Mouse (Mus musculus) right cerebral cortex, postnatal 10 days (tissue): ENCODE measurements around the gene Eif2ak4.

Experiments used
- DNase-seq, 2 experiments: peaks; one replicate each; pipeline ENCODE4 v3.0.0; 2021; ENCODE audit warnings: low spot score in 2 of 2

Gene Eif2ak4

DNA sequence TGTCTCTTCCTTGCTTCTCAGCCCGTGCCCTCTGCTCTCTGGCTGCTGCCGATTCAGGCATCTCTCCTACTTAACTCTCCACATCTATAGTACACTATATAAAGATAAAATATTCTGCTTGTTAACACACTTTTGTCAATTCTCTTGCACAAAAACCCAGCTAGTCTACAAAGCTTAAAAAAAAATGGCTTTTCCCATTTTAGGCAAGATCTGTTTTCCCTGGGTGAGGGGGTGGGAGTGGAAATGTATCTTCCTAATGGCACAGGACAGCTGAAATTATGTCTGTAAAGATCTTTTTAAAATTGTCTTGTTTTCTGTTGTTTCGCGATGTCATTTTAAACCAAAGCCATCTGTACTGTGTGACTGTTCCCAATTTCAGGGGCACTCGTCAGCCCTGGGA, 75.1 kb downstream of the Eif2ak4 start:
- no peak for DNase-seq

GRCm38 (mm10) chr2:118464450-118464849, 76.0 kb downstream of the Eif2ak4 start:
- no peak for DNase-seq

- no peak for DNase-seq
These were observed 77.5 kb downstream of the Eif2ak4 start for GRCm38 (mm10) chr2:118465894-118466293.

GRCm38 (mm10) chr2:118466601-118467000, 78.2 kb downstream of the Eif2ak4 start:
- no peak for DNase-seq

- no peak for DNase-seq
These were observed 79.9 kb downstream of the Eif2ak4 start for GRCm38 (mm10) chr2:118468354-118468753.

DNA sequence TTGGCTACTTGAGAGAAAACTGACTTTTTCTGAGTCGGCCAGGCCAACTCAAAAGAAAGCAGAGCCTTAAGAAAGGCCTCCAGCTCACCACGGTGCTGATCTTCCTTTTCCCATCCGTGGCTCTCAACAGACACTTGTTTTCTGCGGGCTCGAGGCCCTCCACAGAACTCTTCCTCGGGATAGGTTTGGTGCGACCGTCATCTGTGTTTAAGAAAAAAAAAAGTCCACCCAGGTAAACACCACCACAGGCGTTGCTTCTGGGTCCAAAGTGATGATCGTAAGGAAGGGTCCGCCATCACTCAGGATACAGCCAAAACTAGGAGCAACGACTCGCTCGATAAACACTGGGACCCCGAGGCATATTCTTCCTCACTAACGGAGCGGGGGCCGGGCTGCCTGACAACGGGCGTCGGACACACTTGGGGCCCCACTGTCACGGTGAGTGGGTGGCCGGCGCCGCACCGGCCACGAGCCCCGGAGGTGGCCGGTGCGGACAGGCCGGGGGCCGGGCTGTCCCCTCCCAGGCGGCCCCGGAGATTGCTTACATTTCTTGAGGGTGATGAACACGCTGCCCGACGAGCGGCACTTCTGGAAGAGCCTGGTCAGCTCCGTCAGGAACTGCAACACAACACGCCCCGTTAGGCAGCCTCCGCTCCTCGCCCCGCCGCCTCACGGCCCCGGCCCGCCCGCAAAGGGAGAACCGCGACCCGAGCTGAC, 90.6 kb downstream of the Eif2ak4 start:
- DNase-seq, result no peak

GRCm38 (mm10) chr2:118479550-118479909, 91.1 kb downstream of the Eif2ak4 start, which contains the start of gene Srp14:
TSS of gene Srp14 (minus strand) at chr2:118479711.
- peak; percentile 95 to 96 for DNase-seq

DNA sequence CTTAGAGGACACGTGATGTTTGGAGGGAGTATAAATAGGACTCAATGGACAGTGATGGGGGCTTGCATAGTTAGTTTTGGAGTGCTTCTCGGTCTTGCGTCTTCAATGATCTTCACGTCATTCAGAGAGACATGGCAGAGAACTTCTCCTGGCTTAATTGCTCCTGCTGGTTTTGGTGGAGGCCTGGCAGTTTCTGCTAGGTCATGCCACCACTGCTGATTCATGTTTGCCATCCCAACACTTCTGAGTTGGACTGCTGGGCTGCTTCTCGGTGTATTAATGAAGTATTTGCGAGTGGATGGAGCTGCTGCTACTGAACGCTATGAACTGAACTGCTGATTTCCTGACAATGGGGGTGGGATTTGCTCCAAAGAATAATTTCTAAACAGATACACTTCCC, 92.5 kb downstream of the Eif2ak4 start:
- no peak for DNase-seq

- no peak for DNase-seq
These were observed 94.6 kb downstream of the Eif2ak4 start for GRCm38 (mm10) chr2:118483032-118483431.

DNA sequence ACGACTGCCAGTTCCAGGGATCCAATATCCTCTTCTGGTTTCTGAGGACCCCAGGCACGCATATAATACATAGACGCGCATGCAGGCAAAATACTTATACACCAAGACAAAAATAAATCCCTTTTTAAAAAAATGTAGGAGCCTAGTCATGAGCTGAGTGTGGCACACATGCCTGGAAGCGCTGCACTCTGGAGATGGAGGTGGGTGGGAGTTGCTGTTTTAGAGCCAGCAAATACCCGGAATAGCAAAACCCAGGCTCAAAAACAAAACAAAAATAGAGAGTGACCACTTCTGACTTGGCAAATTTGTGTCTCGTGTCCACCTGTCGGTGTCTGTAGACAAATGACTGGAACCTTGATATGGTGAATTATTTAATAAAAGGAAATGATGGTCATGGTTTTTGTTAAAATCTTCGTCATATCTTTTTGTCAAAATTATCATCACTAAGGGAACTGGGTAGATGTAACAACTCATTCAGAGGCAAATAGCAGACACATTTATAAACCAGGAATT, 96.0 kb downstream of the Eif2ak4 start:
- peak in 1 of 2 experiments; percentile 38 for DNase-seq

DNA sequence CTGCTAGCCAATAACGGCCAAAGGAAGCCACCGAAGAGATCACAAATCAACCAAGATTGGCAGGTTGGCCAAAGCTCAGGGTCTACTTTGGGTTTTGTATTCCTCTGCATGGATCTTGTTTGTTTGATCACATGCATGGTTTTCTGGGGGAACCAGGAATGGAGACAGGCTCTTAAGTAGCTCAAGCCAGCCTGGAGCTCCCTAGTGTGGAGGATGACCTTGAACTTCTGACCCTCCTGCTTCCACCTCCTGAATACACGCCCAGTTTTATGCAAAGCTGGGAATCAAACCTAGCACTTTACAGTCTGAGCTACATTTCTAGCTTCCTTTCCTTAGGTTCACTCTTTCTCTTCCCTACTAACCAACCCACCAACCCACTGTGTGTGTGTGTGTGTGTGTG, 97.0 kb downstream of the Eif2ak4 start:
- no peak for DNase-seq

DNA sequence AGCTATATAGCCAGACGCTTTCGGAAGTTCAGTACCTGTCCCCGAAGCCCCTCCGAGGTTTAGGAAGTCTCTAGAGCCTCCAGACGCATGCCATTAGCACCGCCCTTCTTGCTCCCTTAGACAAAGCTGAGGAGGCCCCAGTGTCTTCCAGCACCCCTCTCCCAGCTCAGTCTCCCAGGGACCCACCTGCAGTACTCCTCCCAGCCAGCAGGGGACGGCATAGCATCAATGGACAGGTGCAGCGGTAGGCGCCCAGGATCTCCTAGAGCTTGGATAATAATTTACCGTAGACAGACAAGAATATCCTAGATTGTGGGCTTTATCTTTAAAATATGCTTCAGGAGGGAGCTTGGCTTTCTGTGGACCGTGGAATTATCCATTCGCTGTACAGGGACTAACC, 98.5 kb downstream of the Eif2ak4 start:
- DNase-seq, result peak; percentile 63 to 80

DNA sequence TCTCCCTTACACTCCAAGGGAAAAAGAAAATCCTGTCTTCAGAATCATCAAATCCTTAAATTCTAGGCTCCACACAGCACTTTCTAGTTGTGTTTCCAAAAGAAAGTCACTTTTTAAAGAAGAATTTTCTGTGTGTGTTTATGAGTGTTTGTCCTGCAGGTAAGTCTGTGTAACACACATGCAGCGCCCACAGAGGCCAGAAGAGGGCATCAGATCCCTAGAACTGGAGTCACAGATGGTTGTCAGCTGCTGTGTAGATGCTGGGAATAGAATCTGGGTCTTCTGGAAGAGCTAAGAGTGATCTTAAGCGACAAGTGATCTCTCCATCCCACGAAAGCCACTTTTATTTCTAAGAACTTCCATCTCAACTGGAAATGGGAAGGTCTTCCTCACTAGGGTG, 99.4 kb downstream of the Eif2ak4 start:
- DNase-seq, result no peak

- DNase-seq, result peak; percentile 63 to 64
These were observed 102.0 kb downstream of the Eif2ak4 start for GRCm38 (mm10) chr2:118490241-118491091.

DNA sequence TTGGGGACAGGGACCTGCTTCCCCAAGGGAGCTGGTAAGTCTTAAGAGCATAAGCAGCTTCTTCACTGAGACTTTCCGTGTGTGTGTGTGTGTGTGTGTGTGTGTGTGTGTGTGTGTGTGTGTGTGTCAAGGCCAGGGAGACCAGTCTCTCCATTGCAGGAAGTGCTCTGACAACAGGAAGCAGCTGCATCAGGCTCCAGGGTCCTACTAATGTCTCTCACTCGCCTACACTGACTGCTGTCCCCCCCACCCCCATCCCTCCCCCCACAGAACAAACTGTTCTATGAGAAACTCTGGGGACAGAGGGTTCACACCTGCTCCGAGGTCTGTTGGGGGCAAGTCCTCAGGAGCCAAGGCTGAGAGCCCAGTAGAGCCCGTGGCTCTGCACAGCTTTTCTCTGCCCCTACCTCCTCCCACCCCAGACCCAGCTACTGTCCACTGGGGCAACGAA, 102.9 kb downstream of the Eif2ak4 start:
- peak; percentile 46 to 50 for DNase-seq

- DNase-seq, result no peak
These were observed 103.5 kb downstream of the Eif2ak4 start for GRCm38 (mm10) chr2:118491741-118492395.

- no peak for DNase-seq
These were observed 106.6 kb downstream of the Eif2ak4 start for GRCm38 (mm10) chr2:118495024-118495423.

DNA sequence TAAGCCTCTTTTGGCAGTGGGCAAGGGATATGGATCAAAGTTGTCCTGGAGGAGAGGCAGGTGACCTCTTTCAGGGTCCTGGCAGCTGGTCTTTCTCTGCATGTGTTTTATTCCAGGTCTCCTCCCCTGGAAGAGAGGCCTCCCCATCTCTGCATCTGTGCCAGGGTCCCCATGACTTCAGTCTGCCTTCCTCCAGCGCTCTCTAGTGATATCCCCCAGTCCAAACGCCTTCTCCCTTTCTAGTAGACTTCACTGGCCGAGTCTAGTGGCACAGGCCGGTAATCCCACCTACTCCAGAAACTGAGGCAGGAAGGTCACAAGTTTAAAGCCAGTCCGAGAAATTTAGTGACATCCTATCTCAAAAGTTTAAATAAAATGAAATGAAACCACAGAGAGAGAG, 109.5 kb downstream of the Eif2ak4 start:
- DNase-seq, result no peak

DNA sequence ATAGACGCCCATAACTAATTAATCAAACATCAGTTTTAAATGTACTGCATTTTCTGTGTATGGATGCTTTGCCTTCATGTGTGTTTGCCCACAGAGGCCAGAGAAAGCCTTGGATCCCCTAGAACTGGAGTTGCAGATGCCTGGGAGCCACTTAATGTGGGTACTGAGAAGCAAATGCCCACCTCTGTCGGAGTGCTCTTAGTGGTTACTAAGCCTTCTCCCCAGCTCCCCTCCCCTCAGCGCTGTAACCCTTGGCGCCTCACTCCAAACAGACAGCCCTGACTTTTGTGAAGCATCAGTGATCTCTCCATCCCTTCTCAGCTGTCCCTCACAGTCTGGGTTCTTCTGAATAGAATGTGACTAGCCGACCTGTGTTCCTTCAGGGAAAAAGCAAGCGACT, 110.1 kb downstream of the Eif2ak4 start:
- DNase-seq, result no peak

- DNase-seq, result peak; percentile 40 to 55
These were observed 110.9 kb downstream of the Eif2ak4 start for GRCm38 (mm10) chr2:118499135-118499961.

- DNase-seq, result no peak
These were observed 111.8 kb downstream of the Eif2ak4 start for GRCm38 (mm10) chr2:118500191-118500590.
